Mouse (Mus musculus) telencephalon, adult 2 months (tissue): ENCODE measurements around the gene Sfta2.

ENCODE experiments used
- DNase-seq: peaks from one replicate; pipeline ENCODE4 v3.0.0-alpha.2; 2011; ENCODE audit warnings: low read depth, low spot score

Gene Sfta2

DNA sequence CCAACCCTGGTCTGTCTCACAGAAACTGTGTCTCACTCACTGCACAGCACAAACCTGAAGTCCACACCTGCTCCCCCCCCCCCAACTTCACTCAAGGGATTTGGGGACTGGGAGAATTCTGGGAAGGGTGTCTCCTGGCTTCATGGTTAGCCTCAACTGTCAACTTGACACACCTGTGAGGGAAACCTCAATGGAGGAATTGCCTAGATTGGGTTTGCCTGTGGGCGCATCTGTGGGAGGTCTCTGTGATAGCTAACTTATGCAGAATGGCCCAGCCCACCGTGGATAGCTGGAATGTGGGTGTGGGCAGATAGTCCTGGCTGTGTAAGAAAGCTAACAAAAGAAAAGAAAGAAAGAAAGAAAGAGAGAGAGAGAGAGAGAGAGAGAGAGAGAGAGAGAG lies at the start of gene Sfta2:
Sfta2 (plus strand) TSS at position 301 of the 400 bp plus-strand sequence.
- no peak for DNase-seq

DNA sequence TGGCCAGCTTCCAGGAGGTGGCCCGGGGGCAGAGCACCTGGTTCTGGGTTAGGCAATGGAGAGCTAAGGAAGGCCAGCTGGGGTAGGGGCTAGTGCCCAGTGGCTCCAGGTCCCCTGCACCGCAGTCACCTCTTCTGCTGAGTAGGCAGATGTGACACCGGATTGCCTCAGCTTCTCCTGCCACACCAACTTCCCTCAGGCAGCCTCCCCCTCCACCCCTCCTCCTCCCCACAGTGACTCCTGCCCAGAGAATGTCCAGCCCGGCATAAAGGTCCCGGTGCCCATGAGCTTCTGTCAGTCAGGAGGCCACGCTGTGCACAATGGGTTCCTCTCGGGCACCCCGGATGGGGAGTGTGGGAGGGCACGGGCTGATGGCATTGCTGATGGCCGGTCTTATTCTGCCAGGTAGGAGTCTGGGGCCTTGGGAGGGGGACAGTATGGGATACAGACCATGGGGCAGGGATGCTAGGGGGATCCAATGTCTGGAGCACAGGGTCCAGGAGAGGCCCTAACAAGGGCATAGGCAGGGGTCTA lies 49.4 kb upstream of the Sfta2 start, which contains the start of gene Cdsn:
Cdsn (plus strand) TSS at position 248 of the 534 bp plus-strand sequence.
- DNase-seq, result no peak

DNA sequence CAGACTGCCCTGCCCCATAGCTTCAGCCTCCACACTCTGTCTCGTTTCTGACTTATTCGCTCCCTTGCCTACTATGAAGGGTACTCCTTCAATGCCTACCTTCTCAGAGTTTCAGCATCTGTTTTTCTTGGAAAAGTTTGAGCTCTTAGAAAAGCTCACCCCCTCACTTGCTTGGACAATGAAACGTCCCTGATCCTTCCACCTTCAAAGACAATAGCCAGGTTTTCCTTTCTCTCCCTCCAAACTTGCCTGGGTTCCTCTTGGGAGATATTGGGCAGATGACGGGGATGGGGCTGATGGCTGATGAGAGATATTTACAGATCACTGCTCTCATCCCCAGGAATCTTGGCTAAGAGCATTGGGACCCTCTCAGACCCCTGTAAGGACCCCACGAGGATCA lies 47.0 kb upstream of the Sfta2 start:
- DNase-seq, result no peak

DNA sequence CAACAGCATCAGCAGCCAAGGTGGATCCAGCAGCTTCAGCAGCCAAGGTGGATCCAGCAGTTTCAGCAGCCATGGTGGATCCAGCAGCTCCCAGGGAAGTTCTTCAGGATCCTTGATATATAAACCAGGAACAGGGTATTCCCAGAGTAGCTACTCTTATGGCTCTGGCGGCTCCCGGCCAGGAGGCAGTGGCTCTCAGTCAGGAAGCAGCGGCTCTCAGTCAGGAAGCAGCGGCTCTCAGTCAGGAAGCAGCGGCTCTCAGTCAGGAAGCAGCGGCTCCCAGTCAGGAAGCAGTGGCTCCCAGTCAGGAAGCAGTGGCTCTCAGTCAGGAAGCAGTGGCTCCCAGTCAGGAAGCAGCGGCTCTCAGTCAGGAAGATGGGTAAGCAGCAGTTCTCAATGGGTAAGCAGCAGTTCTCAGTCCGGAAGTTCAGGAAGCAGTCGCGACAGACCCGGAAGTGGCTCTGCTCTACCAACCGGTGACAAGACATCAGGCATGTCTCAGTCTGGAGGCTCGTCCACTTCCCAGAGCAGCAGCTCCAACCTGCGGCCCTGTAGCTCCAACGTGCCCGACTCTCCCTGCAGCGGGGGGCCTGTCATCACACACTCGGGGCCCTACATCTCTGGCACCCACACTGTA lies 46.5 kb upstream of the Sfta2 start:
- no peak for DNase-seq

DNA sequence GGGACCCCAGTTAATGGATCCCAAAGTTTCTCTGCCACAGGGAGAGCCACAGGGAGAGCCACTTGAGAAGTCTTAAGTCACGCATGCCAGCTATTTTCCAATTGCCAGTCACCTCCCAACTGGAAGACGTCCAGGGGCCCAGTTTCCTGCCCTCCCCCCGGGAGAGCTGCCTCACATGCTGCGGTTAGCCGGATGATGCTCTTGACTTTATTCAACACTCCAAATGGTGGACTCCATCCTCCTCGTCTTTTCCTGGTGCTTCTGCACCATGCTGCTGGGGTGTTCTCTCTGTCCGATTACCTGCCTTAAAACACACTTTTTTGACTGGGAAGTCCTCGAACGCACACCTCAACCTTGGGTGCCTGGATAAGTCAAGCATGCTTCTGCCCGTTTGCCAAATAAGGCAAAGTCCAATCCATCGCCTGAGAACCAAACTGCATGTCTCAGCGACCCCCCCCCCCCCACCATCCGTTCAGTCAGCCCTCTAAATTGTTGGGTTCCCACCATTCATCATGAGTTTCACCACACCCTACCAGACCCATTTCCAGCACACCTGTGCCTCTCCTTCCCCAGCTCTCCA lies 45.1 kb upstream of the Sfta2 start:
- no peak for DNase-seq

DNA sequence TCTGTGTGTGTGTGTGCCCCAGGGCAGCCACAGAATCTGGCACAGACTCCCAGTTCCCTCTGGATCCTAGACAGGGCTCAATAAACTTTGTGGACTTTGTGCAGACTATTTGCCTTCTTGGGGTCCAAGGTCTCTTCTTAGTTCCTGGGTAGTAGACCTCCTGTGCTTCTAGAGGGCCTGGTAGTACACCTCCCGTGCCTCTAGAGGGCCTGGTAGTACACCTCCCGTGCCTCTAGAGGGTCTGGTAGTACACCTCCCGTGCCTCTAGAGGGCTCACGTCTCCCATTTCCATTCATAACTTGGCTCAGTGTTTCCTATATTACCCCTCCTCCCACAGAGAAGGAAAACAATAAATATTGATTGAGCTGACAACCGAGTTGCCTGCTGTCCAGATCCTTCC lies 44.5 kb upstream of the Sfta2 start:
- DNase-seq, result no peak

DNA sequence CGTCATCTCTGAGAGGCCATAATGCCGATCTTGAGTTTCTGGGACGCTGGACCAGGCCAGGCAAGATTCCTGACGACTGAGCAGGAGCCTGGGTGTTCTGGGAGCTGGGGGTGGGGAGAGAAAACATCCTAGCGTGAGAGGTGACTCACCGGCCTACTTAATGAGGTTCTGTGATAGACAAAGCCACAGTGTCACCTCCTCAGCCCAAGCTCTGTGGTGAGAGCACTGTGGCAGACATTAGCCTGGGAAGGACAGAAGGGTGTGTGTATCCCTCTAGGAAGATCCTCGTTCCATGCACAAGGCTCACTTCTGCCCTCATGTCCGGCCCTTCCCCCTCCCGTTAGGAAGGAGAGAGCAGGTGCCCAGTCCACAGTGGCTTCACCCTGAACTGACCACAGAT lies 44.0 kb upstream of the Sfta2 start:
- DNase-seq, result no peak

DNA sequence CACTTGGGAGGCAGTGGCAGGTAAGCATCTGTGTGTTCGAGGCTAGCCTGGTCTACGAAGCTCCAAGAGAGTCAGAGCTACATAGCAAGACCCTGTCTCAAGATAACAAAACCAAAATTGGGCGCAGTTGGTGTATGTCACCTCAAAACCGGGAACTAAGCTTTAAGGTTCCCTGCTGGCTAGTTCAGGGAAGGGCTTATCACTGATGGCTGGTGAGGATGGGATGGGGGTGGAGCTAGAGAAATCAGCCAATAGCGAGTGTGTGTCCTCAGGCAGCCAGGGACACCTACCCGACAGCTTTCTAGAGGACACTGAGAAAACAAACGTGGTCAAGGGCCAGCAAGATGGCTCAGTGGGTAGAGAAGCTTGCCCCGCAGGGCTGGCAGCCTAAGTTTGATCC lies 43.1 kb upstream of the Sfta2 start:
- no peak for DNase-seq

DNA sequence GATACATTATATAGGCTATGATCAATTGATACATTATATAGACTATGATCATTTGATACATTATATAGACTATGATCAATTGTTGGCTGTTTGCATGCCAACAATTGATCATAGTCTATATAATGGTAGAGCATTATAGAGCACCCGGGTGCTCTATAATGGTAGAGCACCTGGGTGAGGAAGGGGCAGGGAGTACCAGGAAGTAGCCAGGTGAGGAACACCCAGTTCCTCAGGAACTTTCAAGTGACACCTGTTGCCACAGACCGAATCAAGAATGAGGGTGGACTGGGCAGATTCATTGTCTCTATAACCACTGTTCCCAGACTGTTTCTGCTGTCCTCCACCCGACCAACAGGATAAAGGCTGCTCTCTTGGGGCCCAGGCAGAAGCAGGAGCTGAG lies 34.2 kb upstream of the Sfta2 start, which contains the start of gene 2300002M23Rik:
2300002M23Rik (plus strand) TSS at position 301 of the 400 bp plus-strand sequence.
- DNase-seq, result no peak

DNA sequence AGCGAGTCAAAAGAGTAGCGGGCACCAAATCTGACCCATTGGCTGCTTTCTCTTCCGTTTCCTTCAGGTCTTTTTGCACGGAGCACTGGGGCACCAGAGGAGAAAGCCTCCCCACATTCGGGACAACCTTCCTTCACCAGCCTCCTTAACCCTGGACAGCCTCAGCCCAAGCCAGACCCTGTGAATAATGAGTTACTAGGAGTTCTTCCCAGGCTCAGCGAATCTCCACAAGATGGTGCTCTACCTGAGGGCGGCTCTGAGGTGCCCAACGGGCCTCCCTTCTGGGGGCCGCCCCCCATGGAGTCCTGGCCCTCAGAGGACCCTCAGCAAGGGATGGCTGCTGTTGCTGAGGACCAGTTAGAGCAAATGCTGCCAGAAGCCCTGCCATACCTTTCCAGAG lies 33.6 kb upstream of the Sfta2 start:
- no peak for DNase-seq

DNA sequence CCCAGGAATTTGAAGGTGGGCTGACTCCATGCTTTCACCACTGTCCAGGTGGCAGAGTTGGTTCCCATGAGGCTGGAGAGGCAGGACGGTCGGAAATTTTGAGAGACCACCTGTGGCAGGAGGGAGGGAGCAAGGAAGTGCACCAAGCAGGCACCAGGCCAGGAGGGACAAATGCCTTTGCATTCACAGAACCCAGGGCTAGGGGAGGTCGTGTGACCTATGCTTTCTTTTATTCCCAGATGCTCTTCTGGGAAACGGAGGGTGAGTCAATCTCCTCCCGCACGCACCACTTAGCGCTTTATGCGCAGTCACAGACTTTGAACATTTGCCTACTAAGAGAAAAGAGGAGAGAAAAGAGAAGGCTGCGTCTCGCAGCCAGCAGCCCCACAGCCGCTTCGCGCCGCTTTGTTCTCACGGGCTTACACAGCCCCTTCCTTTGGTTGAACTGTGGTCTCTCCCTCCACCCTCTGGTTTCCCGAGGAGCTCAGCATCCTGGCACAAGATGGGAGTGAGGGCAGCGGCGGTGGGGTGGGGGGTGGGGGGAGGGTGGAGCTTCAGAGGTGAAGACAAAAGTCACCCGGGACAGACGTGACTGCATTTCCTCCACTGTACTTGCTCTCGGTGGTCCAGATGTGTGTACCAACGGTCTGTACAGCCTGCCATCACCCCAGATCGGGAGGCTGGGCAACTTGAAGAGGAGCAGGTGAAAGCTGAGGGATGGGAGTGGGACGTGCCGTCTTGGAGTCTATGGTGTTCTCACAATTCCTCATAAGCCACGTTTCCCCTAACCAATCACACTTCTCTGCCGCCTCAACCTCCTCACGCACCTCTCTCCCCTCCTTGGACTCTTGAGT lies 32.0 kb upstream of the Sfta2 start:
- no peak for DNase-seq

DNA sequence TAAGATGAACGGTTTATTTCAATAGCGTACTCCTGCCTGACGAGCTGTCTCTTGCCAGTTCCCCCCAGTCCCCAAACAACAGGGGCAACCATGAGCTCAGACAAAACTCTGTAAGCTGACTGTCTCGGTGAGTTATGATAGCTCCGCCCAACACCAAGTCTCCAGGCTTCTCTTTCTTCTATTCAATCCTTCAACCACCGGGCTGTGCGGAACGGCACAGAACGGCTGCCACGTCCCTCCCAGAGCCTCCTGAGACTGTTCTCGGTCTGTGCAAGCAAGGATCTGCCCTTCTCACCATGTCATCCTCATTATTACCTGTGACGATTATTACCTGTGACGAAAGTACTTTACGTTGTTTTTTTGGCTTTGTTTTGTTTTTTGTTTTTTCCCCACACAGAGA lies 30.5 kb upstream of the Sfta2 start:
- no peak for DNase-seq

DNA sequence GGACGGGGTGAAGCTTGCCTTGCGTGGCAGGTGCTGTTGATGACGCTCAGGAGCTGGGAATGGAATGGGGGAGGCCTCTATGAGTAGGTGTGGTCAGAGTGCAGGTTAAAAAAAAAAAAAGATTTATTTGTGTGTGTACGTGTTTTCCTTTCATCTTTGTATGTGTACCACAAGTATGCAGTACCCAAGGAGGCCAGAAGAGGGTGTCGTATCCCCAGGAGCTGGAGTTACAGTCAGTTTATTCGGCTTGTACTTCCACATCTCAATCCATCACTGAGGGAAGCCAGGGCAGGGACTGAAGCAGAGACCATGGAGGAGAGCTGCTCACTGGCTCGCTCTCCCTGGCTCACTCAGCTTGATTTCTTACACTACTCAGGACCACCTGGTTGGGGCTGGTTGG lies 29.9 kb upstream of the Sfta2 start:
- DNase-seq, result no peak

DNA sequence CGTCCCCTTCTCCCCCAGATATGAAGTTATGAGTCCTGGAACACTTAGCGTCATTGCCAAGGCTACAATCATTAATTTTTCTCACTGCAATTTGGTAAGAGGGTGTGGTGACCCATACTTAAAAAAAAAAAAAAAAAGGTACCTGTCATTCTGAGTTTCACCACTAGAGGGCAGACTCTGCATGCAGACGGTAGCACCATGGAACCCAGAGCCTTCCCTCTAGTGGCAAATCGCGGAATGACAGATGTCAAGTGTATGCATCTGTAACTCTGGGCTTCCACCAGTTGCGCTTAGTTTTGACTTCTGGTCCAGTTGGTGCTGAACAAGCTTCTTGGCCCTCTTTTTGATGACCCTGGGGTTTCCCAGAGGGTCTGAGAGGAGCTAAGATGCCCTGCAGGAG lies 23.1 kb upstream of the Sfta2 start:
- DNase-seq, result peak; percentile 65

DNA sequence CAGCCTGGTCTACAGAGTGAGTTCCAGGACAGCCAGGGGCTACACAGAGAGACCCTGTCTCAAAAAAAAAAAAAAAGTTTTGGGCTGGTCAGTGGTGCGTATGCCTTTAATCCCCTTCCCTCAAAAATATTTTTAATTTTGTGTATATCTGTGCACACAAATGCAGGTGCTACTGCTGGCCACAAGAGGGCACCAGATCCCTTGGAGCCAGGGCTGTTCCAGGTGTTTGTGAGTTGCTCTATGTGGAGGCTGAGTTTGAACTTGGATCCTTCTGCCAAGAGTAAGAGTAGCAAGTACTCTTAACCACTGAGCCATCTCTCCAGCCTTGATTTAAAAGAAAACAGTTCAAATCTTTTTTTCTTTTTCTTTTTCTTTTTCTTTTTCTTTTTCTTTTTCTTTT lies 18.4 kb upstream of the Sfta2 start:
- DNase-seq, result no peak

DNA sequence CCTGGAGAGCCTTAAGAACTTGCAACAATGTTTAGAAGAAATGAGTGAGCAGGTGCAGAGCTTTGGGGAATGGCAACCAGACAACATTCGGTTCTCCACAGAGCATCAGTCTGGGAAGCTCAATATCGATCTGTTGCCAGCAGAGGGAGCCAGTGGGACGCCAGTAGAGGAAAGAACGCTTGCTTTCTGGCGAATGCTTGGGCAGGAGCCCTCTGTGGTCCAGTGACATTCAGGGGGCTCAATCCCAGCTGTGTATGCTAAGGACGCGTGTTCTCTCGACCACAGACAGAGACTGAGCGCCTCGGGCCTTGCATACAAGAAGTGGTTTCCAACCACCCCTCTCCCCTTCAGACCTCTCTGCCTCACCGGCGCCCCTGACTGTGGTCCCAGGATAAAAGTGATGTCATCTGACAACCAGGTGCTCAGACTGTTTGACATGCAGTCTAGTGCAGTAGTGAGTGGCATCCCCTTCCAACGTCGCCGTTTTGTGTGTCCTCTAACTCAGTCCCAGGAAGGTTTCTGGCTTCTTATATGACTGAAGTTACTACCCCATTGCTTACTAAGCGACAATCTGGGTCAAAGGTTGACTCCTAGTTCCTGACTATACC lies 16.9 kb upstream of the Sfta2 start:
- DNase-seq, result peak; percentile 44

DNA sequence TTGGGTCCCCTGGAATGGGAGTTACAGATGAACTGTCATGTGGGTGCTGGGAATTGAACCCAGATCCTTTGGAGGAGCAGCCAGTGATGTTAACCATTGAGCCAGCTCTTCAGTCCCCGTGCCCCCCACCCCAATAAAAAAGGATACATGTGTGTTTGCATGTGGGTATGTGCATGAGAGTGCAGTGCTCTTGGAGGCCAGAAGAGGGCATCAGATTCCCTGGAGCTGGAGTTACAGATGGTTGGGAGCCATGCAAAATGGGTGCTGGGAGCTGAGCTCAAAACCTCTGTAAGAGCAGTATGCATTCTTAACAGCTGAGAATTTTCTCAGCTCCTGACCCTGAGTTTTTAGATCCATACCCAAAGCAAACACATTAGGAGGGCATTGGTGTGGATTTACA lies 14.1 kb upstream of the Sfta2 start:
- DNase-seq, result no peak

DNA sequence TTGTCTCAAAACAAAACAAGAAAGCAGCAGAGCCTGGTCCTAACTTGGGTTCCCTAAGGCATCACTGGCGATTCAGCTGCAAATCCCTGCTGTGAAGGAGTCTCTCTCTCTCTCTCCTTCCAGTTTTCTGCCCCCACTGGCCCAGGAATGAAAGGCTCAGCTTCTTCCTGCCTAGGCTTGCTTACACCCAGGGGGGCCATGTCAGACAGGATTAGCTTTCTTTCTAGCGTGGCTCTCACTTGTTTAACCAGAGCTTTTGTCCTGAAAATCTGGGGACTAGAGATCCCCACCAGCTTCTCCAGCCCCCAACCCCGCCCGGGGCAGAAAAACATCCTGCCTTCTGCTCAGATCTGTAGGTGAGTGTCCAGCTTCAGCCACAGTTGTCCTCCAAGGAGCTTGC lies 13.0 kb upstream of the Sfta2 start:
- DNase-seq, result no peak

DNA sequence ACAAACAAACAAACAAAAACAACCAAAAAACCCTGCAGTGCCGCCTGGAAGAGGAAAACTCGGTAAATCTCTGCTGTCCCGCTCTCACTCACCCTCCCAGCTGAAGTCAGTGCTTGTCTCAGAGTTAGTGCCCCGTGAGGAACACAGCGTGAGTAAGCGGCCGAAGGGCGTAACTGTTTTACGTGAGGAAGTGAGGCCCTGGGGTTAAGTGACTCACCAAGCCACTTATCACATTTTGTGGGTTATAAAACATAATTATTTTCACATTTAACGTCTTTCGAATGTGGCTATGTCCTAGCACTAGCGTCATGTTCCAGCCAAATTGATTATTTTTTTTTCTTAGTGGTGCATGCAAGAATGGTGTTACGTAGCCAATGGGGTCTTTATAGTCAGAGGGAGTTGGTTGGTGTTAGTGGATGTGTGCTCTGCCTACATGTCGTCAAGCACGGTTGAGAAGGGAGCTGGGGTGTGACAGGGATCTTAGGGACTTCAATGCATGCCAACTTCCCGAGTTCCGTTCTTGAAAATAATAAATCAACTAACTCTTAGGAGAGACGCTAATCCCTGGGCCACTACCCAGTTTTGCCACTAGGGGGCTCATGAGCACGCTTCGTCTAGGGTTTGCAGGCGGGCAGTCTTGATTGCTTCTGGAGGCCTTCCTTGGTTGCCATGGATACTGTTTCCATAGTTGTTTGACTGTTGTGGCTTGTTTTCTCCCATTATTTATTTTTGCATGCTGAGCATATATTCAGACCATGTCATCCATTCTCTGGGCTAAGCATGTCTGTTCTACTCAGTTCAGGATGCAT lies 10.7 kb upstream of the Sfta2 start:
- DNase-seq, result peak; percentile 74

DNA sequence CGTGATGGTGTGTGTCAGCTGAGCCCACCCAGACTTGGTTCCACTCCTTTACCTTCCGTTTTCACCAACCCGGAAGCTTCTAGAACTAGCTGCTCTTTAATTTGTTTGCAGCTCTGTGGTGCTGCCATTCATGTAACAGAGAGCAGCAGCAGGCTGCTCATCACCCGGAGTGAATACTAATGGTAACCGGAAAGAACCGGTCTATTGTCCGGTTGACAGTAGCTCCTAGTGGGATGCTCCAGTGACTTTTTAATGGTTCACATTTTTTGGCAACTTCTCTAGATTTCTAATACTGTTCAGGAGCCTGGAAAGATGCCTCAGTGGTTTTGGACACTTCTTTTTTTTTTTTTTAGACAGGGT lies 10.2 kb upstream of the Sfta2 start:
- no peak for DNase-seq

DNA sequence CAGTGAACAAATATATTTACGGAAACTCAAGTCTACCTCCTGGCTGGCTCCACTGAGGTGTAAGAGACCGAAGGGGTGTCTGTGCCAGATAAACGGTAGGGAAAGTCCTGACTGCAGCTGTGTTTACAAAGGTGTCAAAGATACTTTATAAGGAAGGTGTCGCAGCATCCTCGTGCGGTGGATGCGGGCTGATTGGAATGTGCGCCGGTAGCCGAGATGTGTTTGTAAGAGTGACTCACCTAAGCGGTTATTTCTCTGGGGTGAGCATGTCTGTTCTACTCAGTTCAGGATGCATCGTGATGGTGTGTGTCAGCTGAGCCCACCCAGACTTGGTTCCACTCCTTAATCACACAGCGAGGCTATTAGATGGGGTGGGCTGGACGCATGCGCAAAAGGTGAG lies 9.6 kb upstream of the Sfta2 start:
- no peak for DNase-seq
